Mouse (Mus musculus): ENCODE measurements around the gene Prelid1. TPM values are rescaled to one million over a fixed set of nuclear protein-coding genes. Genes with fewer than 3 reads are reported as not detected.
A peak's percentile ranks its signal among the peaks of the same experiment; 100 is the strongest.

Gene Prelid1
- total RNA-seq, 2 experiments from 2014 or later, result 15.6 to 19.6 TPM

GRCm38 (mm10) chr13:55338131-55339054, 18.1 kb downstream of the Prelid1 start:
- no peak for TF ChIP-seq CTCF (IDR thresholded peaks at IDR 0.05)
- intact Hi-C loops (cut with DNase I), result no loop called here

GRCm38 (mm10) chr13:55339259-55339658, 19.0 kb downstream of the Prelid1 start:
- TF ChIP-seq CTCF (IDR thresholded peaks at IDR 0.05), result no peak

More at GRCm38 (mm10) chr13:55338131-55339054, 18.1 kb downstream of the Prelid1 start:
- no peak for DNase-seq
- Histone ChIP-seq H3K4me3 (no peak overlapping the region), H3K27ac (no peak overlapping the region)

GRCm38 (mm10) chr13:55342469-55342868, 22.2 kb downstream of the Prelid1 start:
- no peak for TF ChIP-seq CTCF (IDR thresholded peaks at IDR 0.05)
- no peak for DNase-seq
- Histone ChIP-seq H3K4me3 (no peak overlapping the region), H3K27ac (no peak overlapping the region)
- intact Hi-C loops (cut with DNase I), result no loop called here

More at GRCm38 (mm10) chr13:55339259-55339658, 19.0 kb downstream of the Prelid1 start:
- intact Hi-C loops (cut with DNase I), result no loop called here
- Histone ChIP-seq H3K4me3 (no peak overlapping the region), H3K27ac (no peak overlapping the region)
- no peak for DNase-seq

GRCm38 (mm10) chr13:55344286-55344685, 24.0 kb downstream of the Prelid1 start:
- no peak for TF ChIP-seq CTCF (IDR thresholded peaks at IDR 0.05)
- Histone ChIP-seq H3K4me3 (no peak overlapping the region), H3K27ac (no peak overlapping the region)
- DNase-seq, result no peak
- intact Hi-C loops (cut with DNase I), result no loop called here

GRCm38 (mm10) chr13:55346745-55347144, 26.4 kb downstream of the Prelid1 start:
- intact Hi-C loops (cut with DNase I), result no loop called here
- TF ChIP-seq CTCF (IDR thresholded peaks at IDR 0.05), result no peak
- no peak overlapping the region for H3K27ac ChIP-seq
- DNase-seq, result no peak
- no peak overlapping the region for H3K4me3 ChIP-seq

- no peak for TF ChIP-seq CTCF (IDR thresholded peaks at IDR 0.05)
Observed at GRCm38 (mm10) chr13:55361145-55361544, 40.8 kb downstream of the Prelid1 start.

GRCm38 (mm10) chr13:55361974-55362452, 41.7 kb downstream of the Prelid1 start:
- H3K4me3 ChIP-seq, result peak overlapping the region; percentile 82
- DNase-seq, result peak; percentile 76
- peak overlapping the region; percentile 94 for H3K27ac ChIP-seq
- intact Hi-C loops (cut with DNase I), result no loop called here
- TF ChIP-seq CTCF (IDR thresholded peaks at IDR 0.05), result no peak

More at GRCm38 (mm10) chr13:55361145-55361544, 40.8 kb downstream of the Prelid1 start:
- no peak for DNase-seq
- intact Hi-C loops (cut with DNase I), result no loop called here
- Histone ChIP-seq H3K4me3 (peak overlapping the region; percentile 82), H3K27ac (peak overlapping the region; percentile 94; the same call in 1 of the 2 replicates)

- Histone ChIP-seq H3K4me3 (peak within 1 kb of the TSS; percentile 82), H3K27ac (peak within 1 kb of the TSS; percentile 94)
- peak; percentile 97 for DNase-seq
- intact Hi-C loops (cut with DNase I), result no loop called here
- TF ChIP-seq CTCF (IDR thresholded peaks at IDR 0.05), result no peak
Observed at GRCm38 (mm10) chr13:55362453-55363060, 42.3 kb downstream of the Prelid1 start, which contains the start of gene Lman2. Gene Lman2, minus strand, starts transcription at chr13:55362783.

- DNase-seq, result no peak
- intact Hi-C loops (cut with DNase I), result no loop called here
- Histone ChIP-seq H3K4me3 (no peak overlapping the region), H3K27ac (no peak overlapping the region)
- no peak for TF ChIP-seq CTCF (IDR thresholded peaks at IDR 0.05)
Observed at GRCm38 (mm10) chr13:55368401-55368800, 48.1 kb downstream of the Prelid1 start.

GRCm38 (mm10) chr13:55369531-55370114, 49.3 kb downstream of the Prelid1 start, which contains the start of gene Rgs14:
Gene Rgs14, plus strand, starts transcription at chr13:55369732.
- intact Hi-C loops (cut with DNase I), result no loop called here
- Histone ChIP-seq H3K4me3 (peak within 1 kb of the TSS; percentile 57), H3K27ac (peak within 1 kb of the TSS; percentile 20; the same call in 1 of the 2 replicates)
- no peak for TF ChIP-seq CTCF (IDR thresholded peaks at IDR 0.05)
- DNase-seq, result no peak

- no peak for TF ChIP-seq CTCF (IDR thresholded peaks at IDR 0.05)
Observed at GRCm38 (mm10) chr13:55370234-55370633, 49.9 kb downstream of the Prelid1 start.

GRCm38 (mm10) chr13:55371007-55371681, 50.8 kb downstream of the Prelid1 start:
- no peak for DNase-seq
- intact Hi-C loops (cut with DNase I), result no loop called here
- Histone ChIP-seq H3K27ac (no peak overlapping the region), H3K4me3 (no peak overlapping the region)
- TF ChIP-seq CTCF (IDR thresholded peaks at IDR 0.05), result no peak

More at GRCm38 (mm10) chr13:55370234-55370633, 49.9 kb downstream of the Prelid1 start:
- Histone ChIP-seq H3K27ac (peak overlapping the region; percentile 20; the same call in 1 of the 2 replicates), H3K4me3 (peak overlapping the region; percentile 57)
- DNase-seq, result peak; percentile 41
- intact Hi-C loops (cut with DNase I), result no loop called here

Data from gastrocnemius, adult 2 months (tissue).